Mouse (Mus musculus) cortical plate, adult 2 months (tissue): ENCODE measurements at regions not wholly inside any gene's neighbourhood (a gene's known extent, or its start where the extent isn't known, plus 50 kb on each side); places are given as distances from the start of the nearest gene placed in this dataset.

ENCODE experiments used
- CTCF ChIP-seq: fragments of 200-500 bp; IDR thresholded peaks from 2 replicates; pipeline ENCODE4 v1.5.1; 2011; ENCODE audit warnings: mild to moderate bottlenecking, control low read depth, low read length; ENCODE audit not compliant: insufficient read depth; ENCODE audit errors: extremely low read depth
- POLR2A ChIP-seq: fragments of 200-500 bp; IDR thresholded peaks from 2 replicates; pipeline ENCODE4 v1.6.1; 2011; ENCODE audit warnings: mild to moderate bottlenecking, low read length, control low read depth; ENCODE audit not compliant: insufficient read depth; ENCODE audit errors: extremely low read depth

DNA sequence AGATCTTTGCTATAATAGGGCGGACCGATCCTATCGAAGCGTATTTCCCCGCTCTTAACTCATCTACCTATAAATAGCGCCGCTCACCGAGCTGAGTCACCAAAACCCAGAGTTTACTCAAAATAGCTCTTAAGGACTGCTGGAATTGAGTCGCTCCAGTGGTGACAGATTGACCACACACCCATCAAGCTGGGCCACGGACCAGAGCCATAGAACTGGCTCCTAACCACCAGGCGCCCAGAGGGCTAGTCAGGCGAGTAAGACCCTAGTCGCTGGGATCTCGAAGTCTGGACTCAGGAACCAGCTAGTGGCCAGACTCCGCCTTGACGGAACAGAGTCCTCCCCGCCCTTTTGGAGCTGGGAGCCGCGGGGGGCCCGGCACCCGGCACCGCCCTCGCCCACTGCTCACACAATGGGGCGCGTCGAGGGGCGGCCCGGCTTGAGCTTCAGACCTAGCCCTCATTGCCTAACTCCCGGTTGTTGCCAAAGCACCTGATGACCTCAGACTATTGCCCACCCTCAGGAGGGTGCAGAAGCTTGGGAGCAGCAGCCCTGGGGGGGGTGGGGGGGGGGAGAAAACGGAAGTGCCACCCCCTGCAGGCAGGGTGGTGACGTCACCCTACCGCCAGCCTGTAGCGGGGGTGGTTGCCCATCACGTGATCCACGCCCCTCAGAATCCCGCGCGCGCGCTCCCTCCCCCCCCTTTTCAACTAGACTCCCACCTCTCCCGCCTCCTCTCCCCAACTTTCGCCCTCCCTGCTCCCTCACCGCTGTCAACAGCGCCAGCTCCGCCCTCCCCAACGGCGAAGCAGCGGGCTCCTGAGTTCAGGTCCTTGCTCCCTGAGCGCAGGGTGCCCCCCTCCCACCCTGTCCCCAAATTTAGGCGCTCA is 73.8 kb downstream of the Kcnrg start:
- peak; percentile 54; the same call in 1 of the 2 replicates for TF ChIP-seq POLR2A
- TF ChIP-seq CTCF, result no peak
